Mouse (Mus musculus): Measurements from ENCODE around the gene Stk4.

GRCm38 (mm10) chr2:164032973-164033372 lies 37.1 kb upstream of the Stk4 start:
- TF ChIP-seq EP300 (IDR thresholded peaks at IDR 0.05; ENCODE audit: low read length) (no peak), USF2 (conservative IDR thresholded peaks at IDR 0.05; ENCODE audit: low read depth, low read length) (no peak), MYC (IDR thresholded peaks at IDR 0.05; ENCODE audit: low read depth, low read length) (no peak), POLR2A (IDR thresholded peaks at IDR 0.05; ENCODE audit: low read depth, low read length) (no peak), ZNF384 (IDR thresholded peaks at IDR 0.05; ENCODE audit: low read depth, low read length) (no peak), TCF12 (IDR thresholded peaks at IDR 0.05; ENCODE audit: low read depth, low read length) (no peak), CTCF (conservative IDR thresholded peaks at IDR 0.05 in 1 of 2, IDR thresholded peaks at IDR 0.05 in 1 of 2; ENCODE audit: low read depth in 2 of 2, low read length in 2 of 2) (peak in 1 of 2 experiments; percentile 13; a peak in 1 of 4 replicates), JUN (IDR thresholded peaks at IDR 0.05; ENCODE audit: insufficient read depth, low read depth, low read length) (no peak), HCFC1 (IDR thresholded peaks at IDR 0.05; ENCODE audit: low read depth, low read length) (no peak)
